Mouse (Mus musculus) spleen, adult 2 months (tissue): ENCODE data around the gene Foxn1.

Source experiments
- CTCF ChIP-seq: fragments of 200-500 bp; IDR thresholded peaks from 2 replicates; pipeline ENCODE4 v1.5.1; 2011; ENCODE audit warnings: mild to moderate bottlenecking, inconsistent platforms; ENCODE audit not compliant: insufficient read depth, insufficient read length, insufficient replicate concordance; ENCODE audit errors: extremely low read depth
- POLR2A ChIP-seq: fragments of 200-500 bp; IDR thresholded peaks from 2 replicates; pipeline ENCODE4 v1.6.1; 2011; ENCODE audit warnings: low read depth, low read length, inconsistent platforms

GRCm38 (mm10) chr11:78337040-78337439 lies 49.3 kb downstream of the Foxn1 start:
- no peak for TF ChIP-seq CTCF
- no peak for TF ChIP-seq POLR2A
